Comparison of ENCODE assay signal across 29 mouse cellular contexts in the genomic region with DNA sequence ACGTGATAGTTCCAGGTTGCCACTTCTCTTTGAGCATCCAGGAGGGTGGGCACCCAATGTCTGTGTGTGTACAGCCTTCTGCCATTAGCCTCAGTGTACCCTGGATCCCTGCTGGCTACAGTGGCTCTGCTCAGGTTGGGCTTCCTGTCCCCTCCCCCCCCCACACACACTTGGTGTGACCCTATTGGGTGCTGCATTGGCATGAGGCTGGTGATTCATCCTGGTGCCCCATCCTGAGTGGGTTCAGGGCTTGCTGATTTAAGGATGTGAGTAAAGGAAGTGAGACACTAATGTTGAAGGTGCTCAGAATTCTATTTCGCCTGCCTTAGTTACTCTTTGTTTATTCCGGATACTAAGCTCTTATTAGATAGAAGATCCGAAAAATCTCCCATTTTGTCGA. TPM values are rescaled to one million over a fixed set of nuclear protein-coding genes. Genes with fewer than 3 reads are reported as not detected.
DNase-seq lines count a peak whose midpoint lies in the region; ATAC-seq lines count a peak whose summit lies in the region.
"Had no signal": no experiment of that assay in that cellular context is flagged by ENCODE, and none has a peak within 500 bp of the region (broad histone marks: within the 10 kb centered on the region; RNA-seq: fewer than 3 reads in every experiment).

No protein-coding gene starts in this region.

- H3K27ac ChIP-seq in macrophage, result peak overlapping the region; percentile 34
- H3K27ac ChIP-seq: embryonic facial prominence, embryonic 13.5 days; embryonic facial prominence, embryonic 15.5 days; forebrain, embryonic 10.5 days; forebrain, embryonic 12.5 days had no signal

- no peaks in the 10 kb centered on the region for H3K36me3 ChIP-seq in macrophage (ENCODE audit: inconsistent target)
- H3K36me3 ChIP-seq in megakaryocyte, embryonic 14.5 days (replicated peaks; ENCODE audit: low read length), result no peaks in the 10 kb centered on the region
- H3K36me3 ChIP-seq: embryonic facial prominence, embryonic 13.5 days; embryonic facial prominence, embryonic 15.5 days; forebrain, embryonic 10.5 days; forebrain, embryonic 12.5 days; G1E had no signal

- no peaks in the 10 kb centered on the region for H3K79me2 ChIP-seq in macrophage (ENCODE audit: inconsistent target)

- peak; percentile 81 for DNase-seq in 416B (ENCODE audit: low read depth)
- DNase-seq in urinary bladder, postnatal 4 days (ENCODE audit: low spot score in 2 of 2), result no peak
- no peak for DNase-seq in left cerebral cortex, adult 8-10 months (ENCODE audit: low spot score in 2 of 2)
- no peak for DNase-seq in kidney, adult 18-20 months
- no peak for DNase-seq in cerebellum, adult 9-11 months
- DNase-seq: adrenal gland, adult 8-10 months; adrenal gland, postnatal 14 days; adrenal gland, postnatal 36 days; B cell, adult 2 months; cerebellum, adult 18-20 months; cerebellum, adult 8-10 months; cerebellum, postnatal 10 days; cerebellum, postnatal 25 days; embryo, embryonic 11 days had no signal

- no peaks in the 10 kb centered on the region for H3K9me3 ChIP-seq in megakaryocyte, embryonic 14.5 days
- H3K9me3 ChIP-seq: embryonic facial prominence, embryonic 13.5 days; embryonic facial prominence, embryonic 15.5 days; forebrain, embryonic 10.5 days; forebrain, embryonic 12.5 days; G1E had no signal

- peak; percentile 60 for ATAC-seq in common myeloid progenitor, adult 5-6 weeks (replicated peaks; ENCODE audit: low read depth, poor library complexity, severe bottlenecking)
- ATAC-seq: activated CD4-positive, CD25-positive, alpha-beta regulatory T cell, adult 4 months; CD4-positive, CD25-positive, alpha-beta regulatory T cell, adult 4 months; forebrain, embryonic 14.5 days; forebrain, embryonic 16.5 days; Patski had no signal

- H3K4me3 ChIP-seq in macrophage (ENCODE audit: inconsistent target), result no peak overlapping the region
- H3K4me3 ChIP-seq in megakaryocyte, embryonic 14.5 days (replicated peaks), result peak overlapping the region; percentile 11
- H3K4me3 ChIP-seq: embryonic facial prominence, embryonic 13.5 days; embryonic facial prominence, embryonic 15.5 days; erythroblast, embryonic 14.5 days; forebrain, embryonic 10.5 days; forebrain, embryonic 12.5 days had no signal

- H3K27me3 ChIP-seq in megakaryocyte, embryonic 14.5 days (replicated peaks), result peaks cover 63% of the 10 kb centered on the region
- H3K27me3 ChIP-seq: embryonic facial prominence, embryonic 13.5 days; embryonic facial prominence, embryonic 15.5 days; Patski had no signal

- 78% methylated on average over 5 of the region's 5 CpGs for WGBS in macrophage (ENCODE audit: missing documents)

- peaks cover 24% of the 10 kb centered on the region for H3K4me1 ChIP-seq in megakaryocyte, embryonic 14.5 days
- H3K4me1 ChIP-seq: embryonic facial prominence, embryonic 13.5 days; embryonic facial prominence, embryonic 15.5 days; forebrain, embryonic 10.5 days; forebrain, embryonic 12.5 days had no signal

RNA-seq across cellular contexts. Expression of gene Kcnq1, which starts 26.7 kb away (rescaled TPM):
- total RNA-seq in common myeloid progenitor, adult 5-6 weeks (2017), result not detected in 2 replicates
- total RNA-seq in macrophage (2018; cell fraction: chromatin; rRNA removed), result 1 to 10 TPM in 4 of 26 experiments, under 1 TPM in 7, not detected in 15; 0.31 to 4.2 (median 0.82) TPM
- under 1 TPM in 24 of 26 experiments, not detected in 2; 0.03 to 0.24 (median 0.09) TPM for total RNA-seq in macrophage (2018; cell fraction: cytosol; rRNA removed)
- 1 to 10 TPM in 1 of 26 experiments, under 1 TPM in 4, not detected in 21; 0.15 to 1.2 (median 0.67) TPM for total RNA-seq in macrophage (2018; cell fraction: nucleus; rRNA removed)
- polyA plus RNA-seq in macrophage (2018), result 0.07 to 0.32 TPM in 2 of 3 replicates, not detected in the other
- not detected in 2 replicates for polyA plus RNA-seq in megakaryocyte, embryonic 14.5 days (2012; ENCODE audit: insufficient read depth, low replicate concordance)
- 1 to 10 TPM in 2 of 4 experiments, under 1 TPM in 2; 0.21 to 1.1 (median 0.86) TPM for total RNA-seq in left cerebral cortex, adult 8-10 months (2022)
- total RNA-seq: CH12.LX, G1E had no signal
- polyA plus RNA-seq: activated CD4-positive, CD25-positive, alpha-beta regulatory T cell, adult 4 months; CD4-positive, CD25-positive, alpha-beta regulatory T cell, adult 4 months; G1E had no signal

RNA-seq across cellular contexts. Expression of gene Trpm5, which starts 38.4 kb away (rescaled TPM):
- not detected in 2 replicates for total RNA-seq in common myeloid progenitor, adult 5-6 weeks (2017)
- total RNA-seq in macrophage (2018; cell fraction: chromatin; rRNA removed), result under 1 TPM in 1 of 26 experiments, not detected in 25; 0.35 TPM
- total RNA-seq in macrophage (2018; cell fraction: cytosol; rRNA removed), result not detected
- total RNA-seq in macrophage (2018; cell fraction: nucleus; rRNA removed), result not detected
- not detected in 3 replicates for polyA plus RNA-seq in macrophage (2018)
- not detected in 2 replicates for polyA plus RNA-seq in megakaryocyte, embryonic 14.5 days (2012; ENCODE audit: insufficient read depth, low replicate concordance)
- total RNA-seq in left cerebral cortex, adult 8-10 months (2022), result not detected
- polyA plus RNA-seq: activated CD4-positive, CD25-positive, alpha-beta regulatory T cell, adult 4 months; CD4-positive, CD25-positive, alpha-beta regulatory T cell, adult 4 months; erythroblast, embryonic 14.5 days; G1E had no signal
